Mouse (Mus musculus): Measurements from ENCODE around the gene Chst12. TPM values are rescaled to one million over a fixed set of nuclear protein-coding genes. Genes with fewer than 3 reads are reported as not detected.

The Chst12 gene
- total RNA-seq, 2 experiments from 2014 or later: 19.5 to 22.0 TPM

- Histone ChIP-seq H3K27ac (peak overlapping the region; percentile 80), H3K4me3 (no peak overlapping the region)
- DNase-seq (ENCODE audit: low spot score in 2 of 2): peak; percentile 70 to 77
- TF ChIP-seq CTCF (conservative IDR thresholded peaks at IDR 0.05): no peak
These were observed 37.6 kb downstream of the Chst12 start for GRCm38 (mm10) chr5:140542811-140543575.

GRCm38 (mm10) chr5:140545651-140546050 lies 40.3 kb downstream of the Chst12 start:
- no peak for DNase-seq (ENCODE audit: low spot score in 2 of 2)
- Histone ChIP-seq H3K27ac (no peak overlapping the region), H3K4me3 (no peak overlapping the region)
- TF ChIP-seq CTCF (conservative IDR thresholded peaks at IDR 0.05): no peak

GRCm38 (mm10) chr5:140546332-140546731 lies 41.0 kb downstream of the Chst12 start:
- TF ChIP-seq CTCF (conservative IDR thresholded peaks at IDR 0.05): peak; percentile 53
- no peak overlapping the region for H3K4me3 ChIP-seq
- no peak overlapping the region for H3K27ac ChIP-seq
- DNase-seq (ENCODE audit: low spot score in 2 of 2): no peak

- H3K4me3 ChIP-seq: no peak overlapping the region; the same call in 1 of the 2 replicates
- H3K27ac ChIP-seq: peak overlapping the region; percentile 57
- peak; percentile 31 to 52 for DNase-seq (ENCODE audit: low spot score in 2 of 2)
- no peak for TF ChIP-seq CTCF (conservative IDR thresholded peaks at IDR 0.05)
These were observed 44.1 kb downstream of the Chst12 start for GRCm38 (mm10) chr5:140549306-140550047.

- H3K4me3 ChIP-seq: no peak overlapping the region
- no peak for TF ChIP-seq CTCF (conservative IDR thresholded peaks at IDR 0.05)
- H3K27ac ChIP-seq: no peak overlapping the region
- DNase-seq (ENCODE audit: low spot score in 2 of 2): no peak
These were observed 48.4 kb downstream of the Chst12 start for GRCm38 (mm10) chr5:140553719-140554118.

- DNase-seq (ENCODE audit: low spot score in 2 of 2): no peak
- Histone ChIP-seq H3K27ac (no peak overlapping the region), H3K4me3 (no peak overlapping the region)
- TF ChIP-seq CTCF (conservative IDR thresholded peaks at IDR 0.05): no peak
These were observed 51.5 kb downstream of the Chst12 start for GRCm38 (mm10) chr5:140556859-140557258.

- H3K27ac ChIP-seq: no peak overlapping the region
- no peak for TF ChIP-seq CTCF (conservative IDR thresholded peaks at IDR 0.05)
- no peak overlapping the region for H3K4me3 ChIP-seq
- no peak for DNase-seq (ENCODE audit: low spot score in 2 of 2)
These were observed 57.3 kb downstream of the Chst12 start for GRCm38 (mm10) chr5:140562601-140563000.

GRCm38 (mm10) chr5:140564896-140565295 lies 59.5 kb downstream of the Chst12 start, which contains the start of gene Grifin:
Grifin (minus strand) TSS chr5:140565071.
- no peak for TF ChIP-seq CTCF (conservative IDR thresholded peaks at IDR 0.05)
- no peak for DNase-seq (ENCODE audit: low spot score in 2 of 2)
- H3K27ac ChIP-seq: peak within 1 kb of the TSS; percentile 73
- H3K4me3 ChIP-seq: no peak within 1 kb of the TSS

- no peak for TF ChIP-seq CTCF (conservative IDR thresholded peaks at IDR 0.05)
- no peak overlapping the region for H3K4me3 ChIP-seq
- peak overlapping the region; percentile 73 for H3K27ac ChIP-seq
- DNase-seq (ENCODE audit: low spot score in 2 of 2): peak in 1 of 2 experiments; percentile 43
These were observed 60.1 kb downstream of the Chst12 start for GRCm38 (mm10) chr5:140565451-140565850.

- no peak overlapping the region for H3K4me3 ChIP-seq
- peak in 1 of 2 experiments; percentile 50 for DNase-seq (ENCODE audit: low spot score in 2 of 2)
- H3K27ac ChIP-seq: peak overlapping the region; percentile 73
- TF ChIP-seq CTCF (conservative IDR thresholded peaks at IDR 0.05): peak; percentile 81
These were observed 60.5 kb downstream of the Chst12 start for GRCm38 (mm10) chr5:140565856-140566255.

GRCm38 (mm10) chr5:140566271-140566670 lies 60.9 kb downstream of the Chst12 start:
- no peak overlapping the region for H3K4me3 ChIP-seq
- no peak for TF ChIP-seq CTCF (conservative IDR thresholded peaks at IDR 0.05)
- peak overlapping the region; percentile 73 for H3K27ac ChIP-seq
- no peak for DNase-seq (ENCODE audit: low spot score in 2 of 2)

- DNase-seq (ENCODE audit: low spot score in 2 of 2): peak in 1 of 2 experiments; percentile 33
- H3K27ac ChIP-seq: peak overlapping the region; percentile 32; the same call in 1 of the 2 replicates
These were observed 62.0 kb downstream of the Chst12 start for GRCm38 (mm10) chr5:140567321-140567720.

GRCm38 (mm10) chr5:140567751-140568150 lies 62.4 kb downstream of the Chst12 start:
- TF ChIP-seq CTCF (conservative IDR thresholded peaks at IDR 0.05): no peak
- H3K27ac ChIP-seq: peak overlapping the region; percentile 32; the same call in 1 of the 2 replicates
- H3K4me3 ChIP-seq: no peak overlapping the region
- no peak for DNase-seq (ENCODE audit: low spot score in 2 of 2)

More at GRCm38 (mm10) chr5:140567321-140567720, 62.0 kb downstream of the Chst12 start:
- H3K4me3 ChIP-seq: no peak overlapping the region
- TF ChIP-seq CTCF (conservative IDR thresholded peaks at IDR 0.05): no peak

Measured in layer of hippocampus, adult 2 months (tissue).